Mouse (Mus musculus) lung, embryonic 14.5 days (tissue): Measurements from ENCODE around the gene Fndc3b. TPM values are rescaled to one million over a fixed set of nuclear protein-coding genes. Genes with fewer than 3 reads are reported as not detected.
A peak's percentile ranks its signal among the peaks of the same experiment; 100 is the strongest.

ENCODE experiments used
- ATAC-seq: fragments of 200-750 bp; cut with Nextera tagmentation; 2 replicates; pipeline ENCODE4 v1.8.0; 2017; ENCODE audit warnings: mild to moderate bottlenecking, moderate TSS enrichment, moderate library complexity; ENCODE audit not compliant: insufficient read depth
- DNase-seq: peaks from one replicate; pipeline ENCODE4 v3.0.0-alpha.2; 2015
- H3K27ac ChIP-seq: fragments of 300-500 bp; sonication (generic); 2 replicates; pipeline ENCODE4 v1.5.1; 2014; ENCODE audit warnings: low read depth, mild to moderate bottlenecking, moderate library complexity
- H3K27me3 ChIP-seq: fragments of 300-500 bp; sonication (generic); 2 replicates; pipeline ENCODE4 v1.6.1; 2014; ENCODE audit warnings: low read length, control low read depth; ENCODE audit not compliant: insufficient read depth
- H3K36me3 ChIP-seq: fragments of 300-500 bp; sonication (generic); 2 replicates; pipeline ENCODE4 v1.6.1; 2014; ENCODE audit warnings: control low read depth; ENCODE audit not compliant: insufficient read depth
- H3K4me1 ChIP-seq: fragments of 300-500 bp; sonication (generic); 2 replicates; pipeline ENCODE4 v1.6.1; 2014; ENCODE audit warnings: antibody characterized with exemption, control low read depth; ENCODE audit not compliant: insufficient read depth
- H3K4me2 ChIP-seq: fragments of 300-500 bp; sonication (generic); 2 replicates; pipeline ENCODE4 v1.6.1; 2014; ENCODE audit warnings: mild to moderate bottlenecking
- H3K4me3 ChIP-seq: fragments of 300-500 bp; sonication (generic); 2 replicates; pipeline ENCODE4 v1.5.1; 2014; ENCODE audit warnings: low read depth, low read length
- H3K9ac ChIP-seq: fragments of 300-500 bp; sonication (generic); 2 replicates; pipeline ENCODE4 v1.6.1; 2014
- H3K9me3 ChIP-seq: fragments of 300-500 bp; sonication (generic); 2 replicates; pipeline ENCODE4 v1.6.1; 2016; ENCODE audit warnings: low read depth, low read length, control low read depth
- CTCF ChIP-seq: IDR thresholded peaks from 2 replicates; pipeline ENCODE4 v1.5.1; 2016; ENCODE audit warnings: antibody characterized with exemption, low read depth
- WGBS: fragments of 180-500 bp; shearing (Covaris S2); extraction: QIAGEN DNeasy Blood & Tissue Kit; methylation state at CpG from one replicate; pipeline ENCODE4 v1.1.7; 2014; 5-methylcytosine and 5-hydroxymethylcytosine counted together
- polyA plus RNA-seq: library from polyadenylated mRNA; unstranded; fragments of >200 nt; fragmentation: Nextera tagmentation; extraction: Ambion mirVana; gene quantifications from 2 replicates; pipeline ENCODE4 v1.2.1, GENCODE M21; 2014

Fndc3b gene
- polyA plus RNA-seq, 1 experiment from 2014 or later, result 37.1 TPM

DNA sequence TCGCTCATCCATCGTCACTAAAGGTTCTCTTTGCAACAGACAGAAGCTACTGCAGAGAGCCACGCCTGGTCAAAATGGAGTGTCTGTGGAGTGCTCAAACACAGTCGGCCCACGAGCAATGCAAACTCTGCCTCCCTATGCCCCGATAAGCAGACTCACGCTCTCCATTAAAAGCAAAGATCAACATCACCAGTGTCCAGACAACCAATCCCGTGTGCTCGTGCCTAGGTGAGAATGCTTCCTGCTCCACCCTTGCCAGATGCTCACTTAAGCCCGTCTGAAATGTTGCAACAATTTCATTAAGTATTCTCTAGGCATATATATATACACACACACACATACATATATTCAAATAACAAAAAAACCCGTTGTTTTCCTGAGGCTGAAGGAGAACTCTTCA is 56.1 kb downstream of the Fndc3b start:
- peaks cover 22% of the 10 kb centered on the region for H3K4me1 ChIP-seq
- H3K9ac ChIP-seq, result no peak overlapping the region
- DNase-seq (no peak), ATAC-seq (no peak)
- no peaks in the 10 kb centered on the region for H3K9me3 ChIP-seq
- no peak overlapping the region for H3K4me2 ChIP-seq
- H3K27me3 ChIP-seq, result no peaks in the 10 kb centered on the region
- 56% methylated on average over 11 of the region's 11 CpGs for WGBS
- no peak for TF ChIP-seq CTCF
- H3K4me3 ChIP-seq, result no peak overlapping the region
- H3K36me3 ChIP-seq, result no peaks in the 10 kb centered on the region
- peak overlapping the region; percentile 59; the same call in 1 of the 2 replicates for H3K27ac ChIP-seq

DNA sequence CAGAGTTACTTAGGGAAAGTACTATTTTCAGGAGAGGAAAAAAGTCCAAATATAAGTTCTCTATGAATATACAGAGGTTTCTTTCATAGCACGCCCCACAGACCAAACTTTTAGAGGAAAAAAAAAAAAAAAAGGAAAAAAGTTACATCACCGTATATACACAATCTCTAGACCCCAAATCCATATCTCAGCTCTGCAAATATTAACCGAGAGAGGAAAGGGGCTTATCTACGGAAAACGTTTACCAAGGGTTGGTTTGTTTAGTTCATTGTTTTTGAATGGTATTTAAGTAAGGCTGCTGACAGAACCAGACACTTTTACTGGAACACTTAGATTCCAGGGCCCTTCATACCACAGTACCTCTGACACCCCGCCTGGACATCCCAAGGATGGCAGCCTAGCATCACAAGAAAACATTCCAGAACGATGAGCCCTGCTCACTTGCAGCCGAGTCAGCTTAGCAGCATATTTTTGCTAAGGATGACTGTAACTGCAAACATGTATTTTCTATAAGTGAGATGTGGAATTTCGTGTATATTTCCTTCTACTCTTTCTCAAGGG is 58.6 kb downstream of the Fndc3b start:
- Histone ChIP-seq H3K27me3 (no peaks in the 10 kb centered on the region), H3K4me3 (no peak overlapping the region), H3K9ac (no peak overlapping the region), H3K4me2 (no peak overlapping the region), H3K36me3 (no peaks in the 10 kb centered on the region), H3K27ac (peak overlapping the region; percentile 89), H3K9me3 (no peaks in the 10 kb centered on the region), H3K4me1 (peaks cover 22% of the 10 kb centered on the region)
- TF ChIP-seq CTCF, result peak; percentile 38; the same call in 1 of the 2 replicates
- 33% methylated on average over 9 of the region's 9 CpGs for WGBS
- DNase-seq, result peak; percentile 63
- peak; percentile 56 for ATAC-seq

DNA sequence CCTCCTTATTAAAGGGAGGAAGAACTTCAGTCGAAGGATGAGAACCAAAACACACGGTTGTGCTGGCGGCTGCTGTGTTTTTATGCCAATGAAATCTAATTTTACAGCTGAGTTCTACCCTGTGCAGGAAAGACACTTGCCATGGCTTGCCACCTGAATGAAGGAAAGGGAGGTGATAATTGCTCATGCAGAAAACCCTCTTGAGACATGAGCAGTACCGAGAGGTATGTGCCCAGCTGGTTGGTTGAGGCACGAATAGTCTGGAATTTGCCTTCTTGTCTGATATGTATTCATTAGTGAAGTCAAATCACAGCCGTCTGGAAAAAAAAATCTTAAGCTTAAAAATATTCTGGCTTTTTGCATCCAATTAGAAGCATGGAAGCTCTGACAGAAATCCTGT is 59.4 kb downstream of the Fndc3b start:
- 49% methylated on average over 6 of the region's 6 CpGs for WGBS
- H3K4me3 ChIP-seq, result no peak overlapping the region
- H3K9ac ChIP-seq, result no peak overlapping the region
- ATAC-seq (0 out of 2 replicates have a peak, but pooled peaks have one; percentile 8), DNase-seq (peak; percentile 35)
- no peak for TF ChIP-seq CTCF
- no peaks in the 10 kb centered on the region for H3K9me3 ChIP-seq
- H3K4me1 ChIP-seq, result peaks cover 22% of the 10 kb centered on the region
- no peaks in the 10 kb centered on the region for H3K36me3 ChIP-seq
- H3K4me2 ChIP-seq, result 0 out of 2 replicates have a peak overlapping the region, but pooled peaks have one; percentile 10
- H3K27me3 ChIP-seq, result no peaks in the 10 kb centered on the region
- peak overlapping the region; percentile 88 for H3K27ac ChIP-seq

DNA sequence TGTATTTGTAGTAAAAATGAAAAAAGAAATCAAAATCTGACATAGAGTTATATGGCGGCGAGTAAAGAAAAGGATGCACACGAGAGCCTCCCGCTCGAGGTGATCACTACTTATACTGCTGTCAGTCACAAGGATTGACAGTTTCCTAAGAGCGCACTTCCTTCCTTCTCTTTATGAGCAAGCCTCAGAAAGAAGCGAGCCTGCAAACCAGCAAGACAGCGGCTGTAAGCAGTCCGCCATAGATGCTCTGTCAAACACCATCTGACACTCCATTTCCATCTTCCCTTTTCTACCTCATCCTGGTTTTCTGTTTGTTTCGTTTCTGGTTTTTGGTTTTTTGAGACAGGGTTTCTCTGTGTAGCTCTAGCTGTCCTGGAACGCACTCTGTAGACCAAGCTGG is 61.0 kb downstream of the Fndc3b start:
- H3K4me2 ChIP-seq, result no peak overlapping the region
- H3K27me3 ChIP-seq, result no peaks in the 10 kb centered on the region
- no peak overlapping the region for H3K4me3 ChIP-seq
- H3K36me3 ChIP-seq, result no peaks in the 10 kb centered on the region
- H3K4me1 ChIP-seq, result peaks cover 24% of the 10 kb centered on the region
- H3K27ac ChIP-seq, result no peak overlapping the region
- H3K9me3 ChIP-seq, result no peaks in the 10 kb centered on the region
- ATAC-seq (no peak), DNase-seq (no peak)
- no peak overlapping the region for H3K9ac ChIP-seq
- WGBS, result 82% methylated on average over 11 of the region's 11 CpGs
- no peak for TF ChIP-seq CTCF

DNA sequence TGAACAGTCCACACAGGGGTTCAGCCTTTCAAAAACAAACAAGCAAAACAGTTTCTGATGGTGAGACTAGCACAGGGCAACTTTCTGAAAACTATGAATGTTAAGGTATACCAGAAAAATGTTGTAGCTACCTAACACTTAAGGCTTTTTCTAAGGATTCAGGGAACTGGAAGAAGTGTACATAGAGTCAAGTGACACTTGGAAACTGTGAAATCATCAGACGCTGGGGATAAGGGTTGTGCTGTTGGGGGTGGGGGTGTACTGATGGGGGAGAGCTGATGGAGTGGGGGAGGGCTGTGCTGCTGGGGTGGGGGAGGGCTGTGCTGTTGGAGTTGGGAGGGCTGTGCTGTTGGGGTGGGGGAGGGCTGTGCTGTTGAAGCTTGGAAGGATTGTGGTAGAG is 61.8 kb downstream of the Fndc3b start:
- H3K9ac ChIP-seq, result no peak overlapping the region
- no peaks in the 10 kb centered on the region for H3K9me3 ChIP-seq
- TF ChIP-seq CTCF, result no peak
- WGBS, result 30% methylated on average over 1 of the region's 1 CpGs
- DNase-seq, result peak; percentile 58
- no peak overlapping the region for H3K4me2 ChIP-seq
- H3K27me3 ChIP-seq, result no peaks in the 10 kb centered on the region
- no peak overlapping the region for H3K4me3 ChIP-seq
- H3K4me1 ChIP-seq, result peaks cover 26% of the 10 kb centered on the region
- H3K27ac ChIP-seq, result peak overlapping the region; percentile 8; the same call in 1 of the 2 replicates
- no peaks in the 10 kb centered on the region for H3K36me3 ChIP-seq
- peak; percentile 47; the same call in 1 of the 2 replicates for ATAC-seq

DNA sequence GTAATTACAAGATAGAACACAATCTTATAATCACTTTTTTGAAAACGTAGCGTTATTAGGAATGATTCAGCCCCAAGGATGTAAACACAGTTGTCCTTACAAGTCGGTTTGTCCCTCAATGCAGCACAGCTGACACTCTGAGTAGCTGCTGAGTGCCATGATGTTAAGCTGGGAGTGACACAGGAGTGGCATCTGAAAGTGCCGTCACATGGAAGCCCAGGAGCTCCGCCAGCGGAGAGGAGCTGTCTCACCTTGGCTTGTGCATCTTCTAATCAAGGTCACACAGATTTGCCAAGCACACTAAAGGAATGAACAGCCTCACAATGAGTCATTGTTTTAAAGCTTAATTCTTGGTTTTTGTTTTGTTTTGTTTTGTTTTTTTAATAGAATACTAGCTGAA is 68.7 kb downstream of the Fndc3b start:
- H3K9ac ChIP-seq, result no peak overlapping the region
- H3K4me3 ChIP-seq, result no peak overlapping the region
- H3K4me2 ChIP-seq, result no peak overlapping the region
- H3K9me3 ChIP-seq, result no peaks in the 10 kb centered on the region
- peaks cover 9% of the 10 kb centered on the region for H3K4me1 ChIP-seq
- ATAC-seq, result no peak
- TF ChIP-seq CTCF, result no peak
- WGBS, result 84% methylated on average over 6 of the region's 6 CpGs
- H3K27me3 ChIP-seq, result no peaks in the 10 kb centered on the region
- no peak overlapping the region for H3K27ac ChIP-seq
- DNase-seq, result no peak
- H3K36me3 ChIP-seq, result peaks cover 27% of the 10 kb centered on the region

DNA sequence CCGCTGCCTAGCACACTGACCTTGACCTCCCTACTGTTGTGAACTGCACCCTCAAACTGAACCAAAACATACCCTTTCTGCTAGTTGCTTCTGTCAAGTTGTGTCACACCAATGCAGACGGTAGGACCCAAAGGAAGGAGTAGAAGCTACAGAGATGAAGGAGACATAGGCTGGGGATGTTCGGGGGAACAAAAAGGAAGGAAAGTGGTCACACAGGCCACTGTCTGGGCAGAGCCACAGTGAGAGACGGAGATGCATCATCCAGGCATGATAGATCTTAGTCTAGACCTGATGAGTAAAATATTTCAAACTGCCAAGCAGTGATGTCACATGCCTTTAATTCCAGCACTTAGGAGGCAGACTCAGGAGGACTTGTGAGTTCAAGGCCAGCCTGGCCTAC is 71.4 kb downstream of the Fndc3b start:
- no peak overlapping the region for H3K27ac ChIP-seq
- TF ChIP-seq CTCF, result no peak
- H3K36me3 ChIP-seq, result peaks cover 31% of the 10 kb centered on the region
- no peaks in the 10 kb centered on the region for H3K4me1 ChIP-seq
- DNase-seq (no peak), ATAC-seq (no peak)
- no peaks in the 10 kb centered on the region for H3K27me3 ChIP-seq
- no peak overlapping the region for H3K4me2 ChIP-seq
- no peak overlapping the region for H3K4me3 ChIP-seq
- no peaks in the 10 kb centered on the region for H3K9me3 ChIP-seq
- 74% methylated on average over 4 of the region's 4 CpGs for WGBS
- no peak overlapping the region for H3K9ac ChIP-seq
